Mouse (Mus musculus): Measurements from ENCODE around the gene Slc16a14. TPM values are rescaled to one million over a fixed set of nuclear protein-coding genes. Genes with fewer than 3 reads are reported as not detected.
"Not testable (repeated sequence)": the region's sequence is repeated elsewhere in the genome, so short reads cannot be mapped to it uniquely, and the experiment has no call there.

Slc16a14 gene
- polyA plus RNA-seq (2014; fragmentation: Nextera tagmentation; extraction: Ambion mirVana): 14.2 and 15.3 TPM in 2 replicates

DNA sequence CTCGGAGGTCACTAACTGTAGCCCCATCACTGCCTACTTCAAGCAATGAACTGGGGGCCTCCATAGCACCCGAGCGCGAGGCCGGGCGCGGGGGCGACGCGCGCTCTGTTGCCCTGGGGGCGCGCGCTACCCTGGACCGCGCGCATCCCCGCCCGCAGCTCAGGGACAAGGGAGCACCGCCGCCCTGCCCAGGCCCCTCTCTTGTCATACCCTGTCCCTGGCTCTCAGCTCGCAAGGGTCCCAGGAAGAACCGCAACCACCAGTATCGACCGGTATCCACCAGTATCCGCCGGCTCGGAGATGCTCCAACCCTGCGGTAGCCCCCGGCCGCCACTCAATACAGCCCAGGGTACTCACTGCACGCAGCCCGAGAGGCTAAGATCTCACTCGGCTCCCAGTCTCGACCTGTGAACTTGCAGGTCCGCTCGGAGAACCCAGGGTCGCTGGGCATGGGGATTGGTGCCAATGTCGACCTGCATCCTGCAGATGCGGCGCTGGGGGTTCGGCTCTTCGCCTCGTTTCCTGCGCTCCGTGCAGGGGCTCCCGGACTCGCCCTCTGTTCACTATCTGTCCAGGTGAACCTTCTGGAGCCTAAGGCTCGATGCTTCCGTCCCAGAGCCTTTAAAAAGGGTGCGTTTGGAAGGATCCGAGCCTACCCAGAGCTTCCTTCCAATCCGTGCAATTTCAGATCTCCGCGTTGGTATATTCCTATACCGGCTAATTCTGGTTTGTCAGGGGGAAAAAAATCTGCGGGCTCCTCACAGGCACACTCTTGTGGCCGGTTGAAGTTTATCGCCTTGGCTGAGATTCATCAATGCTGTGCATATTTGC is at the start of gene Slc16a14:
Gene Slc16a14 (minus strand): TSS at position 632 of the 831 bp plus-strand sequence.
- no peaks in the 10 kb centered on the region for H3K9me3 ChIP-seq (ENCODE audit: control insufficient read depth, low read length)
- H3K4me1 ChIP-seq (ENCODE audit: control insufficient read depth, insufficient read depth, low read length): no peaks in the 10 kb centered on the region
- WGBS: under 1% methylated on average over 56 of the region's 59 CpGs
- no peaks in the 10 kb centered on the region; the same call in 1 of the 2 replicates for H3K27me3 ChIP-seq (ENCODE audit: control insufficient read depth, insufficient read depth, low read length)
- peak within 1 kb of the TSS; percentile 74 for H3K4me2 ChIP-seq (ENCODE audit: low read depth, low read length)
- H3K36me3 ChIP-seq (ENCODE audit: control insufficient read depth, insufficient read depth, low read length): no peaks in the 10 kb centered on the region
- peak within 1 kb of the TSS; percentile 77 for H3K9ac ChIP-seq (replicated peaks; ENCODE audit: low read depth, low read length)
- peak within 1 kb of the TSS; percentile 56 for H3K4me3 ChIP-seq (ENCODE audit: low read depth, low read length)
- ATAC-seq (ENCODE audit: low read depth): peak; percentile 91
- H3K27ac ChIP-seq (ENCODE audit: low read depth, low read length): peak within 1 kb of the TSS; percentile 89

DNA sequence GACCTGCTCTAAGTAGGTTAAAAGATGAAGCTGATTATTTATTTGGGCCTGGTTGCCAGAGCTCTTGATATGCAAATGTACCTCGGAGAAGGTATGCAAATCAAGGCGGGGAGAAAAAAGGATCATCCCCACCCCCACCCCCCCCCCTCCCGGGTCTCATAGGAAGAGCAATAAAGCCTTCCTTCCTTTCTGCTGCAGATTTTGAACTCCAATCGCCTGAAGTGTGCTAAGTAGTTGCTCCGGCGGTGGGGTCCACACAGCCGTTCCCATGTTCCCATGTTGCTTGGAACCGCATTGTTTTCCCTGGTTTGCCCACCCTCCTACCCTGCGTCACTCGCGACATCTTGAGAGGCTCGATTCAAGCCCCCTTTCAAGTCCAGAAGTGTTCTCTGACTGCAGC is 26.8 kb upstream of the Slc16a14 start:
- 4% methylated on average over 12 of the region's 12 CpGs for WGBS
- not testable (repeated sequence) for H3K27ac ChIP-seq (ENCODE audit: low read depth, low read length); H3K4me3 ChIP-seq (ENCODE audit: low read depth, low read length)

DNA sequence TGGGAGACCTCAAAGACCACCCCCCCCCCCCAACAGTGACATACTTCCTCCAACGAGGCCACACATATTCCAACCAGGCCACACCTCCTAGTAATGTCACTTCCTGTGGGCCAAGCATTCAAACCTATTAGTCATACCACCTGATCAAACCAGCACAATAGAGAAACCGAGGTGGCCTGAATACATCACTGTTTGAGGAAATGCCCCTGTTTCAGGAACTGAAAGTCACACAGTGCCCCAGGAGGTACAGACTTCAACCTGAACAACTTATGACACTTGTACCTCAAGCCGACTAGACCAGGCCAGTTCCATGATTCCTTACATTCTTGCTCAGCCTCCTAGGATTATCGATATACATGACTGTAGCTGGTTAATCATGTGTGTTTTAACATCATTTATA is 22.8 kb upstream of the Slc16a14 start:
- H3K36me3 ChIP-seq (ENCODE audit: control insufficient read depth, insufficient read depth, low read length); H3K4me2 ChIP-seq (ENCODE audit: low read depth, low read length); H3K9me3 ChIP-seq (ENCODE audit: control insufficient read depth, low read length); H3K4me3 ChIP-seq (ENCODE audit: low read depth, low read length); ATAC-seq (ENCODE audit: low read depth); H3K27me3 ChIP-seq (ENCODE audit: control insufficient read depth, insufficient read depth, low read length); H3K27ac ChIP-seq (ENCODE audit: low read depth, low read length); H3K4me1 ChIP-seq (ENCODE audit: control insufficient read depth, insufficient read depth, low read length); H3K9ac ChIP-seq (replicated peaks; ENCODE audit: low read depth, low read length): not testable (repeated sequence)
- WGBS: 94% methylated on average over 4 of the region's 4 CpGs

More for the DNA sequence above, 26.8 kb upstream of the Slc16a14 start:
- H3K36me3 ChIP-seq (ENCODE audit: control insufficient read depth, insufficient read depth, low read length); H3K27me3 ChIP-seq (ENCODE audit: control insufficient read depth, insufficient read depth, low read length); ATAC-seq (ENCODE audit: low read depth); H3K4me1 ChIP-seq (ENCODE audit: control insufficient read depth, insufficient read depth, low read length); H3K9ac ChIP-seq (replicated peaks; ENCODE audit: low read depth, low read length); H3K9me3 ChIP-seq (ENCODE audit: control insufficient read depth, low read length): not testable (repeated sequence)
- peak overlapping the region; percentile 27; the same call in 1 of the 2 replicates for H3K4me2 ChIP-seq (ENCODE audit: low read depth, low read length)

GRCm38 (mm10) chr1:84956771-84957170 is 21.8 kb upstream of the Slc16a14 start:
- H3K4me2 ChIP-seq (ENCODE audit: low read depth, low read length); H3K9me3 ChIP-seq (ENCODE audit: control insufficient read depth, low read length); H3K27me3 ChIP-seq (ENCODE audit: control insufficient read depth, insufficient read depth, low read length); H3K27ac ChIP-seq (ENCODE audit: low read depth, low read length); H3K9ac ChIP-seq (replicated peaks; ENCODE audit: low read depth, low read length); H3K36me3 ChIP-seq (ENCODE audit: control insufficient read depth, insufficient read depth, low read length); H3K4me1 ChIP-seq (ENCODE audit: control insufficient read depth, insufficient read depth, low read length); ATAC-seq (ENCODE audit: low read depth); H3K4me3 ChIP-seq (ENCODE audit: low read depth, low read length): not testable (repeated sequence)
- WGBS: 95% methylated on average over 2 of the region's 3 CpGs

- H3K9ac ChIP-seq (replicated peaks; ENCODE audit: low read depth, low read length): no peak overlapping the region
- H3K27ac ChIP-seq (ENCODE audit: low read depth, low read length): no peak overlapping the region
- H3K27me3 ChIP-seq (ENCODE audit: control insufficient read depth, insufficient read depth, low read length): no peaks in the 10 kb centered on the region
- no peaks in the 10 kb centered on the region for H3K4me1 ChIP-seq (ENCODE audit: control insufficient read depth, insufficient read depth, low read length)
- ATAC-seq (ENCODE audit: low read depth): no peak
- H3K36me3 ChIP-seq (ENCODE audit: control insufficient read depth, insufficient read depth, low read length): no peaks in the 10 kb centered on the region
- no peak overlapping the region for H3K4me3 ChIP-seq (ENCODE audit: low read depth, low read length)
- no peaks in the 10 kb centered on the region for H3K9me3 ChIP-seq (ENCODE audit: control insufficient read depth, low read length)
- WGBS: 81% methylated on average over 10 of the region's 10 CpGs
- H3K4me2 ChIP-seq (ENCODE audit: low read depth, low read length): no peak overlapping the region
Observed at GRCm38 (mm10) chr1:84952456-84953181, 17.7 kb upstream of the Slc16a14 start.

GRCm38 (mm10) chr1:84951566-84951965 is 16.6 kb upstream of the Slc16a14 start:
- Histone ChIP-seq H3K4me3 (ENCODE audit: low read depth, low read length) (no peak overlapping the region), H3K4me2 (ENCODE audit: low read depth, low read length) (no peak overlapping the region), H3K4me1 (ENCODE audit: control insufficient read depth, insufficient read depth, low read length) (no peaks in the 10 kb centered on the region), H3K27ac (ENCODE audit: low read depth, low read length) (no peak overlapping the region), H3K36me3 (ENCODE audit: control insufficient read depth, insufficient read depth, low read length) (no peaks in the 10 kb centered on the region), H3K27me3 (ENCODE audit: control insufficient read depth, insufficient read depth, low read length) (no peaks in the 10 kb centered on the region), H3K9ac (replicated peaks; ENCODE audit: low read depth, low read length) (no peak overlapping the region), H3K9me3 (ENCODE audit: control insufficient read depth, low read length) (no peaks in the 10 kb centered on the region)
- 90% methylated on average over 3 of the region's 3 CpGs for WGBS
- no peak for ATAC-seq (ENCODE audit: low read depth)

- 60% methylated on average over 2 of the region's 2 CpGs for WGBS
- no peak overlapping the region for H3K4me3 ChIP-seq (ENCODE audit: low read depth, low read length)
- no peaks in the 10 kb centered on the region for H3K9me3 ChIP-seq (ENCODE audit: control insufficient read depth, low read length)
- H3K9ac ChIP-seq (replicated peaks; ENCODE audit: low read depth, low read length): no peak overlapping the region
- no peaks in the 10 kb centered on the region for H3K36me3 ChIP-seq (ENCODE audit: control insufficient read depth, insufficient read depth, low read length)
- ATAC-seq (ENCODE audit: low read depth): no peak
- no peak overlapping the region for H3K4me2 ChIP-seq (ENCODE audit: low read depth, low read length)
- H3K27ac ChIP-seq (ENCODE audit: low read depth, low read length): no peak overlapping the region
- no peaks in the 10 kb centered on the region for H3K4me1 ChIP-seq (ENCODE audit: control insufficient read depth, insufficient read depth, low read length)
- no peaks in the 10 kb centered on the region for H3K27me3 ChIP-seq (ENCODE audit: control insufficient read depth, insufficient read depth, low read length)
Observed at GRCm38 (mm10) chr1:84947390-84947789, 12.5 kb upstream of the Slc16a14 start.

DNA sequence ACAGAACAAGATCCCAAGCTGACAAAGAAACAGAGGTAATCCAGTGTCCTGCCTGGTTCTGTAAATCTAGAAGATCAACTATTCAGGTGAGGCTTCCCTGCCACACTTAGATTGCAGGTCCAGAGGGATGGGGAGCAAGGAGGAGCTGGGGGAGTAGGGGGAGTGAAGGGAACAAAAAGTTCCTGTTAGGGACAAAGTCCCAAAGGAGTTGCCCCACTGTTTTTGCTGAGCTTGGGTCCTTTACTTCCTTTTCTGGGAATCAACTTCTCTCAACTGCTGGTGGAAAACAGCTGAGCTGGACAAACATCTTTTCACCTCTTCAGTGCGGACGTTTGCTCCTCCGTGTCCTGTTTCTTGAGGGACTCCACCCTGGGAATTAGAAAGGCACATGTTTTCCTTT is 11.0 kb upstream of the Slc16a14 start:
- Histone ChIP-seq H3K36me3 (ENCODE audit: control insufficient read depth, insufficient read depth, low read length) (no peaks in the 10 kb centered on the region), H3K9ac (replicated peaks; ENCODE audit: low read depth, low read length) (no peak overlapping the region), H3K27ac (ENCODE audit: low read depth, low read length) (no peak overlapping the region), H3K4me2 (ENCODE audit: low read depth, low read length) (no peak overlapping the region), H3K4me1 (ENCODE audit: control insufficient read depth, insufficient read depth, low read length) (no peaks in the 10 kb centered on the region), H3K4me3 (ENCODE audit: low read depth, low read length) (no peak overlapping the region), H3K9me3 (ENCODE audit: control insufficient read depth, low read length) (no peaks in the 10 kb centered on the region), H3K27me3 (ENCODE audit: control insufficient read depth, insufficient read depth, low read length) (no peaks in the 10 kb centered on the region)
- no peak for ATAC-seq (ENCODE audit: low read depth)
- 93% methylated on average over 3 of the region's 3 CpGs for WGBS

- no peaks in the 10 kb centered on the region for H3K4me1 ChIP-seq (ENCODE audit: control insufficient read depth, insufficient read depth, low read length)
- H3K36me3 ChIP-seq (ENCODE audit: control insufficient read depth, insufficient read depth, low read length): no peaks in the 10 kb centered on the region
- H3K27me3 ChIP-seq (ENCODE audit: control insufficient read depth, insufficient read depth, low read length): no peaks in the 10 kb centered on the region
- H3K4me2 ChIP-seq (ENCODE audit: low read depth, low read length): no peak overlapping the region
- H3K9ac ChIP-seq (replicated peaks; ENCODE audit: low read depth, low read length): no peak overlapping the region
- 98% methylated on average over 4 of the region's 4 CpGs for WGBS
- no peak overlapping the region for H3K27ac ChIP-seq (ENCODE audit: low read depth, low read length)
- no peak overlapping the region for H3K4me3 ChIP-seq (ENCODE audit: low read depth, low read length)
- no peak for ATAC-seq (ENCODE audit: low read depth)
- no peaks in the 10 kb centered on the region for H3K9me3 ChIP-seq (ENCODE audit: control insufficient read depth, low read length)
Observed at GRCm38 (mm10) chr1:84943549-84943948, 8.6 kb upstream of the Slc16a14 start.
